Mouse (Mus musculus): Measurements from ENCODE around the gene Olfr564. TPM values are rescaled to one million over a fixed set of nuclear protein-coding genes. Genes with fewer than 3 reads are reported as not detected.

Olfr564 gene
- polyA plus RNA-seq (2021) = not detected

GRCm38 (mm10) chr7:102803180-102803579 is at the start of gene Olfr564:
Gene Olfr564, plus strand, starts transcription at chr7:102803480.
- POLR2A ChIA-PET = no interaction called here
- ATAC-seq (no peak), DNase-seq (ENCODE audit: low read depth, low spot score) (no peak)

GRCm38 (mm10) chr7:102759266-102759665 is 44.0 kb upstream of the Olfr564 start, which contains the start of the genes Olfr560 and Olfr78:
Gene Olfr560, minus strand, starts transcription at chr7:102759366.
Gene Olfr78, minus strand, starts transcription at chr7:102759471.
- no peaks in the 10 kb centered on the region for H3K27me3 ChIP-seq
- ChIA-PET POLR2A (no interaction called here), CTCF (no interaction called here)
- ATAC-seq (no peak), DNase-seq (ENCODE audit: low read depth, low spot score) (no peak)
- in situ Hi-C loops (cut with MboI; ENCODE audit: low pct_unique_long_range_greater_than_20kb) = no loop called here
- no peak for TF ChIP-seq CTCF (IDR thresholded peaks at IDR 0.05)

More at GRCm38 (mm10) chr7:102803180-102803579, at the start of gene Olfr564:
- H3K27me3 ChIP-seq = no peaks in the 10 kb centered on the region
- no peak for TF ChIP-seq CTCF (IDR thresholded peaks at IDR 0.05)
- in situ Hi-C loops (cut with MboI; ENCODE audit: low pct_unique_long_range_greater_than_20kb) = no loop called here
- CTCF ChIA-PET = interaction anchor here (1.2 kb wide), 1 partner anchor 8 kb away, joined by 4 read pairs; no protein-coding TSS in a partner anchor

- no peaks in the 10 kb centered on the region for H3K27me3 ChIP-seq
- ChIA-PET CTCF (no interaction called here), POLR2A (no interaction called here)
- TF ChIP-seq CTCF (IDR thresholded peaks at IDR 0.05) = no peak
- ATAC-seq (no peak), DNase-seq (ENCODE audit: low read depth, low spot score) (no peak)
- in situ Hi-C loops (cut with MboI; ENCODE audit: low pct_unique_long_range_greater_than_20kb) = no loop called here
Observed at GRCm38 (mm10) chr7:102770921-102771320, 32.4 kb upstream of the Olfr564 start, which contains the start of gene Olfr561. Gene Olfr561, plus strand, starts transcription at chr7:102771221.

Other genes with a start within 250 kb of the Olfr564 start
- gene Trim21, start 238.0 kb upstream of the Olfr564 start, polyA plus RNA-seq (2021) = 8.7 TPM
- gene Olfr550, start 232.0 kb upstream of the Olfr564 start, polyA plus RNA-seq (2021) = not detected
- gene Olfr551, start 211.6 kb upstream of the Olfr564 start, polyA plus RNA-seq (2021) = not detected
- not detected for gene Olfr552, start 205.7 kb upstream of the Olfr564 start, polyA plus RNA-seq (2021)
- gene Olfr553, start 185.3 kb upstream of the Olfr564 start, polyA plus RNA-seq (2021) = not detected
- gene Olfr554, start 165.0 kb upstream of the Olfr564 start, polyA plus RNA-seq (2021) = not detected
- not detected for gene Olfr555, start 144.7 kb upstream of the Olfr564 start, polyA plus RNA-seq (2021)
- not detected for gene Olfr556, start 138.6 kb upstream of the Olfr564 start, polyA plus RNA-seq (2021)
- gene Trim68, start 116.2 kb upstream of the Olfr564 start, polyA plus RNA-seq (2021) = 8.5 TPM
- not detected for gene Olfr557, start 107.6 kb upstream of the Olfr564 start, polyA plus RNA-seq (2021)
- gene Olfr558, start 101.3 kb upstream of the Olfr564 start, polyA plus RNA-seq (2021) = not detected
- gene Olfr33, start 84.4 kb upstream of the Olfr564 start, polyA plus RNA-seq (2021) = not detected
- gene Olfr559, start 76.0 kb upstream of the Olfr564 start, polyA plus RNA-seq (2021) = not detected
- not detected for gene Olfr560, start 44.1 kb upstream of the Olfr564 start, polyA plus RNA-seq (2021)
- gene Olfr78, start 44.0 kb upstream of the Olfr564 start, polyA plus RNA-seq (2021) = not detected
- gene Olfr561, start 32.3 kb upstream of the Olfr564 start, polyA plus RNA-seq (2021) = not detected
- not detected for gene Olfr566, start 55.3 kb downstream of the Olfr564 start, polyA plus RNA-seq (2021)
- not detected for gene Olfr568, start 73.6 kb downstream of the Olfr564 start, polyA plus RNA-seq (2021)
- not detected for gene Olfr569, start 87.4 kb downstream of the Olfr564 start, polyA plus RNA-seq (2021)
- gene Olfr570, start 91.1 kb downstream of the Olfr564 start, polyA plus RNA-seq (2021) = not detected
- gene Olfr571, start 114.1 kb downstream of the Olfr564 start, polyA plus RNA-seq (2021) = not detected
- gene Olfr572, start 120.9 kb downstream of the Olfr564 start, polyA plus RNA-seq (2021) = not detected
- gene Olfr573-ps1, start 139.1 kb downstream of the Olfr564 start, polyA plus RNA-seq (2021) = not detected
- not detected for gene Olfr574, start 145.0 kb downstream of the Olfr564 start, polyA plus RNA-seq (2021)
- not detected for gene Olfr575, start 155.3 kb downstream of the Olfr564 start, polyA plus RNA-seq (2021)
- not detected for gene Olfr576, start 159.2 kb downstream of the Olfr564 start, polyA plus RNA-seq (2021)
- gene Olfr577, start 172.5 kb downstream of the Olfr564 start, polyA plus RNA-seq (2021) = not detected
- not detected for gene Olfr578, start 185.8 kb downstream of the Olfr564 start, polyA plus RNA-seq (2021)
- gene Olfr582, start 234.5 kb downstream of the Olfr564 start, polyA plus RNA-seq (2021) = not detected
- gene Olfr583, start 247.8 kb downstream of the Olfr564 start, polyA plus RNA-seq (2021) = not detected